24 mouse cellular contexts compared by ENCODE assay signal in the genomic region with DNA sequence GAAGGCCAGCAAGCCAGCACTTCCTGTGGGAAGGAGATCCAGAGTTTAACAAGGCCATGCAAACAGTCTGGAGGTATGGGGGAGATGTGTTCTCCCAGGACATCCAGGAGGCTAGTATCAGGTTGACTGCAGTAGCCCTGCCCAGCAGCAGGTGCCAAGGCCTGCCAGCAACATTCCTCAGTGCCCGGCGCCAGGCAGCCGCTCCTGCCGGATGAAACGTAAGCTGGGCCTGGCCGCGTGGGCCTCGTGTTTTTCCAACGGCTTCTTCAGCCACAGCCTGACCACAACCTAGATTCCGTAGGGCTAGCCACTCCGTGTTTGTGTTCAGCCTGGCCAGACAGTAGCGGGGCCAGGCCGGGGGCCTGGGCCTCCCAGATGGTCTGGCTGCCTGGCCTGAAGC. TPM values are rescaled to one million over a fixed set of nuclear protein-coding genes. Genes with fewer than 3 reads are reported as not detected.
DNase-seq lines count a peak whose midpoint lies in the region; ATAC-seq and TF ChIP-seq lines count a peak whose summit lies in the region.
"Had no signal": no experiment of that assay in that cellular context is flagged by ENCODE, and none has a peak within 500 bp of the region (broad histone marks: within the 10 kb centered on the region; RNA-seq: fewer than 3 reads in every experiment).

No protein-coding gene starts in this region.

- H3K4me2 ChIP-seq in kidney, embryonic 15.5 days, result no peak overlapping the region
- H3K4me2 ChIP-seq in myocyte (ENCODE audit: low read depth), result peak overlapping the region; percentile 66
- H3K4me2 ChIP-seq: forebrain, embryonic 15.5 days; heart, embryonic 12.5 days; limb, embryonic 15.5 days; liver, embryonic 15.5 days; lung, embryonic 14.5 days; midbrain, embryonic 13.5 days; neural tube, embryonic 12.5 days; stomach, embryonic 15.5 days had no signal

- H3K27ac ChIP-seq in kidney, embryonic 15.5 days, result no peak overlapping the region
- H3K27ac ChIP-seq: forebrain, embryonic 10.5 days; forebrain, embryonic 15.5 days; heart, adult 2 months; hindbrain, embryonic 10.5 days; limb, embryonic 15.5 days; liver, embryonic 15.5 days; midbrain, embryonic 13.5 days; neural tube, embryonic 12.5 days; stomach, embryonic 15.5 days had no signal

- TF ChIP-seq POLR2A in myocyte (IDR thresholded peaks at IDR 0.05; ENCODE audit: insufficient read length, low read depth), result no peak

- H3K79me2 ChIP-seq in myocyte (ENCODE audit: control insufficient read depth, insufficient read depth), result no peaks in the 10 kb centered on the region

- DNase-seq in kidney, postnatal 10 days, result no peak
- peak; percentile 85 for DNase-seq in Muller cell, postnatal 12 days (ENCODE audit: inconsistent ontology term)
- DNase-seq in gastrocnemius, adult 8-10 months (ENCODE audit: low spot score in 2 of 2), result peak; percentile 61 to 77
- no peak for DNase-seq in adrenal gland, postnatal 36 days
- DNase-seq in urinary bladder, postnatal 25 days (ENCODE audit: low spot score), result no peak
- no peak for DNase-seq in spleen, adult 18-20 months
- DNase-seq: adrenal gland, adult 8-10 months had no signal

- H3K9me3 ChIP-seq in kidney, embryonic 15.5 days (replicated peaks), result no peaks in the 10 kb centered on the region
- H3K9me3 ChIP-seq: forebrain, embryonic 10.5 days; forebrain, embryonic 15.5 days; heart, embryonic 12.5 days; hindbrain, embryonic 10.5 days; limb, embryonic 15.5 days; liver, embryonic 15.5 days; midbrain, embryonic 13.5 days; neural tube, embryonic 12.5 days; stomach, embryonic 15.5 days had no signal

- 0 out of 2 replicates have a peak overlapping the region, but pooled peaks have one; percentile 3 for H3K9ac ChIP-seq in kidney, embryonic 15.5 days
- H3K9ac ChIP-seq: forebrain, embryonic 15.5 days; heart, embryonic 12.5 days; limb, embryonic 15.5 days; liver, embryonic 15.5 days; lung, embryonic 14.5 days; midbrain, embryonic 13.5 days; neural tube, embryonic 12.5 days; stomach, embryonic 15.5 days had no signal

- H3K4me3 ChIP-seq in kidney, embryonic 15.5 days (replicated peaks), result no peak overlapping the region
- no peak overlapping the region for H3K4me3 ChIP-seq in myocyte
- H3K4me3 ChIP-seq: forebrain, embryonic 10.5 days; forebrain, embryonic 15.5 days; heart, adult 2 months; heart, embryonic 12.5 days; hindbrain, embryonic 10.5 days; limb, embryonic 15.5 days; liver, embryonic 15.5 days; midbrain, embryonic 13.5 days; neural tube, embryonic 12.5 days; stomach, embryonic 15.5 days had no signal

- H3ac ChIP-seq in myocyte (ENCODE audit: control insufficient read depth, insufficient read length), result no peak overlapping the region

- 0 out of 2 replicates have a peak, but pooled peaks cover 5% of the 10 kb centered on the region for H3K4me1 ChIP-seq in kidney, embryonic 15.5 days
- H3K4me1 ChIP-seq: forebrain, embryonic 15.5 days; liver, embryonic 15.5 days; midbrain, embryonic 13.5 days; neural tube, embryonic 12.5 days; stomach, embryonic 15.5 days had no signal

- WGBS in kidney, embryonic 15.5 days, result 67% methylated on average over 13 of the region's 13 CpGs

- H3K27me3 ChIP-seq in kidney, embryonic 15.5 days, result peaks cover 32% of the 10 kb centered on the region
- H3K27me3 ChIP-seq in myocyte (ENCODE audit: control insufficient read depth, insufficient read depth, insufficient read length), result no peaks in the 10 kb centered on the region

- ATAC-seq in kidney, embryonic 15.5 days (replicated peaks; ENCODE audit: low FRiP score), result 0 out of 2 replicates have a peak, but pooled peaks have one; percentile 15
- ATAC-seq: forebrain, embryonic 15.5 days; hindbrain, embryonic 16.5 days; midbrain, embryonic 13.5 days had no signal

- H3K36me3 ChIP-seq in kidney, embryonic 15.5 days, result no peaks in the 10 kb centered on the region
- no peaks in the 10 kb centered on the region for H3K36me3 ChIP-seq in myocyte (ENCODE audit: control insufficient read depth, insufficient read depth)
- H3K36me3 ChIP-seq: forebrain, embryonic 15.5 days; heart, embryonic 12.5 days; limb, embryonic 15.5 days; liver, embryonic 15.5 days; stomach, embryonic 15.5 days had no signal

TF ChIP-seq in myocyte, 11 proteins besides CTCF, POLR2A, EP300 and RAD21:
- peak; percentile 37 for TF ChIP-seq TCF3 (IDR thresholded peaks at IDR 0.05; ENCODE audit: insufficient read length, low read depth)
- TF ChIP-seq MYOG (IDR thresholded peaks at IDR 0.05; ENCODE audit: control insufficient read depth in 1 of 3, insufficient read depth in 1 of 3, insufficient read length in 2 of 3, low read depth in 2 of 3), result peak; percentile 39 to 93 (median 77)
- no peak for TF ChIP-seq MAX (IDR thresholded peaks at IDR 0.05; ENCODE audit: low read depth)
- peak in 2 of 3 experiments; percentile 78 to 93 for TF ChIP-seq MYOD1 (IDR thresholded peaks at IDR 0.05; ENCODE audit: control insufficient read depth in 1 of 3, insufficient read length in 2 of 3, low read depth in 2 of 3)

RNA-seq across cellular contexts. Expression of a gene that starts 12.8 kb away (rescaled TPM):
- polyA plus RNA-seq in kidney, embryonic 15.5 days (2015; fragmentation: Nextera tagmentation; extraction: Ambion mirVana), result 0.88 and 0.98 TPM in 2 replicates
- 1 to 10 TPM; 1.2 to 6.0 (median 2.1) TPM for total RNA-seq in gastrocnemius, adult 8-10 months (2022)
- polyA plus RNA-seq in myocyte (2012; fragmentation: generic; extraction: Trizol), result 0.20 TPM
- under 1 TPM in 1 of 2 experiments, not detected in 1; 0.10 TPM for total RNA-seq in adrenal gland, postnatal 36 days (2021)
- total RNA-seq: megakaryocyte progenitor cell, adult 5-6 weeks; monocyte, adult 5-6 weeks had no signal

RNA-seq across cellular contexts. Expression of a gene that starts 27.3 kb away (rescaled TPM):
- 3.4 and 4.6 TPM in 2 replicates for polyA plus RNA-seq in kidney, embryonic 15.5 days (2015; fragmentation: Nextera tagmentation; extraction: Ambion mirVana)
- not detected for total RNA-seq in gastrocnemius, adult 8-10 months (2022)
- polyA plus RNA-seq in myocyte (2012; fragmentation: generic; extraction: Trizol), result 0.92 TPM
- total RNA-seq in adrenal gland, postnatal 36 days (2021), result under 1 TPM; 0.53 to 0.56 TPM
- total RNA-seq: left cerebral cortex, postnatal 4 days had no signal

RNA-seq across cellular contexts. Expression of a gene that starts 27.7 kb away (rescaled TPM):
- polyA plus RNA-seq in kidney, embryonic 15.5 days (2015; fragmentation: Nextera tagmentation; extraction: Ambion mirVana), result 205 and 210 TPM in 2 replicates
- total RNA-seq in gastrocnemius, adult 8-10 months (2022), result 100 to 1,000 TPM; 248 to 328 (median 285) TPM
- 277 TPM for polyA plus RNA-seq in myocyte (2012; fragmentation: generic; extraction: Trizol)
- total RNA-seq in adrenal gland, postnatal 36 days (2021), result 100 to 1,000 TPM; 166 to 176 TPM

RNA-seq across cellular contexts. Expression of a gene that starts 27.9 kb away (rescaled TPM):
- polyA plus RNA-seq in kidney, embryonic 15.5 days (2015; fragmentation: Nextera tagmentation; extraction: Ambion mirVana), result 4.5 and 5.2 TPM in 2 replicates
- 10 to 100 TPM in 3 of 4 experiments, 1 to 10 TPM in 1; 8.2 to 10.8 (median 10.5) TPM for total RNA-seq in gastrocnemius, adult 8-10 months (2022)
- polyA plus RNA-seq in myocyte (2012; fragmentation: generic; extraction: Trizol), result 19.0 TPM
- total RNA-seq in adrenal gland, postnatal 36 days (2021), result 1 to 10 TPM; 1.9 to 2.7 TPM
- total RNA-seq: megakaryocyte progenitor cell, adult 5-6 weeks; monocyte, adult 5-6 weeks had no signal

RNA-seq across cellular contexts. Expression of a gene that starts 42.4 kb away (rescaled TPM):
- polyA plus RNA-seq in kidney, embryonic 15.5 days (2015; fragmentation: Nextera tagmentation; extraction: Ambion mirVana), result 8.3 and 8.9 TPM in 2 replicates
- total RNA-seq in gastrocnemius, adult 8-10 months (2022), result not detected
- 1.7 TPM for polyA plus RNA-seq in myocyte (2012; fragmentation: generic; extraction: Trizol)
- 1 to 10 TPM; 1.1 to 1.8 TPM for total RNA-seq in adrenal gland, postnatal 36 days (2021)

Comparison
In these comparisons a context has a peak if more than half of its experiments do, and no peak if none do; other contexts are left out.
1. DNase-seq: peak in Muller cell, postnatal 12 days (single experiment) and gastrocnemius, adult 8-10 months (2 of 2); none in kidney, postnatal 10 days (single experiment), adrenal gland, postnatal 36 days (0 of 2), urinary bladder, postnatal 25 days (single experiment) and spleen, adult 18-20 months (0 of 2).